Mouse (Mus musculus): ENCODE results near the gene Fanci. TPM values are rescaled to one million over a fixed set of nuclear protein-coding genes. Genes with fewer than 3 reads are reported as not detected.

Fanci gene
- 23.0 and 24.0 TPM in 2 replicates for polyA plus RNA-seq (2014; fragmentation: Nextera tagmentation; extraction: Ambion mirVana)

- H3K9me3 ChIP-seq (ENCODE audit: control insufficient read depth, low read length), result no peaks in the 10 kb centered on the region
- peak within 1 kb of the TSS; percentile 74 for H3K27ac ChIP-seq (ENCODE audit: low read depth, low read length)
- no peaks in the 10 kb centered on the region for H3K36me3 ChIP-seq (ENCODE audit: control insufficient read depth, insufficient read depth, low read length)
- peak within 1 kb of the TSS; percentile 78 for H3K9ac ChIP-seq (ENCODE audit: low read length)
- no peaks in the 10 kb centered on the region for H3K27me3 ChIP-seq (ENCODE audit: control insufficient read depth, insufficient read depth, low read length)
- peak; percentile 97 for DNase-seq (ENCODE audit: low spot score)
- peak; percentile 90 for ATAC-seq (replicated peaks; ENCODE audit: low FRiP score)
- peaks cover 4% of the 10 kb centered on the region; the same call in 1 of the 2 replicates for H3K4me1 ChIP-seq (replicated peaks; ENCODE audit: control insufficient read depth, insufficient read depth, low read length)
- H3K4me2 ChIP-seq (ENCODE audit: low read depth, low read length, severe bottlenecking), result peak within 1 kb of the TSS; percentile 85
- 0% methylated on average over 44 of the region's 44 CpGs for WGBS
- peak within 1 kb of the TSS; percentile 64 for H3K4me3 ChIP-seq (ENCODE audit: low read depth, low read length)
These were observed at the start of gene Fanci for GRCm38 (mm10) chr7:79391883-79392649. Fanci (plus strand) TSS chr7:79391929.

- no peak overlapping the region for H3K4me3 ChIP-seq (ENCODE audit: low read depth, low read length)
- no peak for ATAC-seq (replicated peaks; ENCODE audit: low FRiP score)
- H3K27me3 ChIP-seq (ENCODE audit: control insufficient read depth, insufficient read depth, low read length), result no peaks in the 10 kb centered on the region
- no peaks in the 10 kb centered on the region for H3K9me3 ChIP-seq (ENCODE audit: control insufficient read depth, low read length)
- H3K36me3 ChIP-seq (ENCODE audit: control insufficient read depth, insufficient read depth, low read length), result no peaks in the 10 kb centered on the region; the same call in 1 of the 2 replicates
- WGBS, result 62% methylated on average over 4 of the region's 4 CpGs
- no peaks in the 10 kb centered on the region for H3K4me1 ChIP-seq (replicated peaks; ENCODE audit: control insufficient read depth, insufficient read depth, low read length)
- DNase-seq (ENCODE audit: low spot score), result no peak
- no peak overlapping the region for H3K9ac ChIP-seq (ENCODE audit: low read length)
- H3K27ac ChIP-seq (ENCODE audit: low read depth, low read length), result no peak overlapping the region
- H3K4me2 ChIP-seq (ENCODE audit: low read depth, low read length, severe bottlenecking), result no peak overlapping the region
These were observed 45.8 kb upstream of the Fanci start for GRCm38 (mm10) chr7:79345902-79346301.

- Histone ChIP-seq H3K4me3 (ENCODE audit: low read depth, low read length) (no peak overlapping the region), H3K4me1 (replicated peaks; ENCODE audit: control insufficient read depth, insufficient read depth, low read length) (no peaks in the 10 kb centered on the region), H3K27me3 (ENCODE audit: control insufficient read depth, insufficient read depth, low read length) (no peaks in the 10 kb centered on the region), H3K9ac (ENCODE audit: low read length) (no peak overlapping the region), H3K9me3 (ENCODE audit: control insufficient read depth, low read length) (no peaks in the 10 kb centered on the region), H3K36me3 (ENCODE audit: control insufficient read depth, insufficient read depth, low read length) (no peaks in the 10 kb centered on the region; the same call in 1 of the 2 replicates), H3K27ac (ENCODE audit: low read depth, low read length) (no peak overlapping the region), H3K4me2 (ENCODE audit: low read depth, low read length, severe bottlenecking) (no peak overlapping the region)
- ATAC-seq (replicated peaks; ENCODE audit: low FRiP score) (no peak), DNase-seq (ENCODE audit: low spot score) (no peak)
- 78% methylated on average over 8 of the region's 8 CpGs for WGBS
These were observed 45.1 kb upstream of the Fanci start for GRCm38 (mm10) chr7:79346555-79347075.

GRCm38 (mm10) chr7:79347108-79347813 is 44.5 kb upstream of the Fanci start:
- Histone ChIP-seq H3K27ac (ENCODE audit: low read depth, low read length) (no peak overlapping the region), H3K27me3 (ENCODE audit: control insufficient read depth, insufficient read depth, low read length) (no peaks in the 10 kb centered on the region), H3K4me2 (ENCODE audit: low read depth, low read length, severe bottlenecking) (no peak overlapping the region), H3K36me3 (ENCODE audit: control insufficient read depth, insufficient read depth, low read length) (no peaks in the 10 kb centered on the region; the same call in 1 of the 2 replicates), H3K9ac (ENCODE audit: low read length) (no peak overlapping the region), H3K4me1 (replicated peaks; ENCODE audit: control insufficient read depth, insufficient read depth, low read length) (no peaks in the 10 kb centered on the region), H3K9me3 (ENCODE audit: control insufficient read depth, low read length) (no peaks in the 10 kb centered on the region), H3K4me3 (ENCODE audit: low read depth, low read length) (no peak overlapping the region)
- DNase-seq (ENCODE audit: low spot score) (no peak), ATAC-seq (replicated peaks; ENCODE audit: low FRiP score) (no peak)
- 81% methylated on average over 13 of the region's 13 CpGs for WGBS

- no peak for DNase-seq (ENCODE audit: low spot score)
- WGBS, result 90% methylated on average over 8 of the region's 8 CpGs
- Histone ChIP-seq H3K27ac (ENCODE audit: low read depth, low read length) (no peak overlapping the region), H3K9me3 (ENCODE audit: control insufficient read depth, low read length) (no peaks in the 10 kb centered on the region), H3K36me3 (ENCODE audit: control insufficient read depth, insufficient read depth, low read length) (no peaks in the 10 kb centered on the region; the same call in 1 of the 2 replicates), H3K4me1 (replicated peaks; ENCODE audit: control insufficient read depth, insufficient read depth, low read length) (no peaks in the 10 kb centered on the region), H3K4me3 (ENCODE audit: low read depth, low read length) (no peak overlapping the region), H3K27me3 (ENCODE audit: control insufficient read depth, insufficient read depth, low read length) (no peaks in the 10 kb centered on the region), H3K9ac (ENCODE audit: low read length) (no peak overlapping the region), H3K4me2 (ENCODE audit: low read depth, low read length, severe bottlenecking) (no peak overlapping the region)
- ATAC-seq (replicated peaks; ENCODE audit: low FRiP score), result no peak
These were observed 42.9 kb upstream of the Fanci start for GRCm38 (mm10) chr7:79348816-79349215.

- no peak overlapping the region for H3K4me2 ChIP-seq (ENCODE audit: low read depth, low read length, severe bottlenecking)
- ATAC-seq (replicated peaks; ENCODE audit: low FRiP score) (peak; percentile 44; the same call in 1 of the 2 replicates), DNase-seq (ENCODE audit: low spot score) (peak; percentile 83)
- no peaks in the 10 kb centered on the region for H3K4me1 ChIP-seq (replicated peaks; ENCODE audit: control insufficient read depth, insufficient read depth, low read length)
- no peaks in the 10 kb centered on the region for H3K27me3 ChIP-seq (ENCODE audit: control insufficient read depth, insufficient read depth, low read length)
- H3K9me3 ChIP-seq (ENCODE audit: control insufficient read depth, low read length), result no peaks in the 10 kb centered on the region
- no peak overlapping the region for H3K9ac ChIP-seq (ENCODE audit: low read length)
- no peak overlapping the region for H3K4me3 ChIP-seq (ENCODE audit: low read depth, low read length)
- H3K36me3 ChIP-seq (ENCODE audit: control insufficient read depth, insufficient read depth, low read length), result peaks cover 3% of the 10 kb centered on the region; the same call in 1 of the 2 replicates
- WGBS, result 40% methylated on average over 12 of the region's 12 CpGs
- no peak overlapping the region for H3K27ac ChIP-seq (ENCODE audit: low read depth, low read length)
These were observed 41.9 kb upstream of the Fanci start for GRCm38 (mm10) chr7:79349738-79350386.

- ATAC-seq (replicated peaks; ENCODE audit: low FRiP score) (no peak), DNase-seq (ENCODE audit: low spot score) (no peak)
- Histone ChIP-seq H3K4me3 (ENCODE audit: low read depth, low read length) (no peak overlapping the region), H3K27me3 (ENCODE audit: control insufficient read depth, insufficient read depth, low read length) (no peaks in the 10 kb centered on the region), H3K4me1 (replicated peaks; ENCODE audit: control insufficient read depth, insufficient read depth, low read length) (no peaks in the 10 kb centered on the region), H3K9me3 (ENCODE audit: control insufficient read depth, low read length) (no peaks in the 10 kb centered on the region), H3K36me3 (ENCODE audit: control insufficient read depth, insufficient read depth, low read length) (peaks cover 6% of the 10 kb centered on the region; the same call in 1 of the 2 replicates), H3K27ac (ENCODE audit: low read depth, low read length) (no peak overlapping the region), H3K4me2 (ENCODE audit: low read depth, low read length, severe bottlenecking) (no peak overlapping the region), H3K9ac (ENCODE audit: low read length) (no peak overlapping the region)
- WGBS, result 86% methylated on average over 15 of the region's 15 CpGs
These were observed 33.2 kb upstream of the Fanci start for GRCm38 (mm10) chr7:79358350-79359182.

GRCm38 (mm10) chr7:79359183-79359435 is 32.6 kb upstream of the Fanci start:
- Histone ChIP-seq H3K9ac (ENCODE audit: low read length) (no peak overlapping the region), H3K27ac (ENCODE audit: low read depth, low read length) (no peak overlapping the region), H3K4me2 (ENCODE audit: low read depth, low read length, severe bottlenecking) (no peak overlapping the region), H3K36me3 (ENCODE audit: control insufficient read depth, insufficient read depth, low read length) (peaks cover 4% of the 10 kb centered on the region; the same call in 1 of the 2 replicates), H3K27me3 (ENCODE audit: control insufficient read depth, insufficient read depth, low read length) (no peaks in the 10 kb centered on the region), H3K9me3 (ENCODE audit: control insufficient read depth, low read length) (no peaks in the 10 kb centered on the region), H3K4me1 (replicated peaks; ENCODE audit: control insufficient read depth, insufficient read depth, low read length) (no peaks in the 10 kb centered on the region), H3K4me3 (ENCODE audit: low read depth, low read length) (no peak overlapping the region)
- DNase-seq (ENCODE audit: low spot score) (no peak), ATAC-seq (replicated peaks; ENCODE audit: low FRiP score) (no peak)
- 93% methylated on average over 3 of the region's 3 CpGs for WGBS

All from forebrain, embryonic 11.5 days (tissue).